Mouse (Mus musculus) heart, postnatal 10 days (tissue): ENCODE measurements around the gene Scnn1a. TPM values are rescaled to one million over a fixed set of nuclear protein-coding genes. Genes with fewer than 3 reads are reported as not detected.

ENCODE experiments used
- DNase-seq, 2 experiments: peaks; one replicate each; pipeline ENCODE4 v3.0.0; 2021
- intact Hi-C: fragments of 180-260 bp; cut with DNase I; formaldehyde crosslinking; loops from one replicate; pipeline ENCODE4 v1.15.1; 2025
- total RNA-seq, 2 experiments: library from RNA; stranded (reverse); gene quantifications; 2 replicates each; pipeline ENCODE4 v1.2.3; 2021

Scnn1a gene
- total RNA-seq, 2 experiments from 2014 or later: 0.97 to 0.98 TPM

GRCm38 (mm10) chr6:125307091-125307490 is 13.4 kb upstream of the Scnn1a start:
- intact Hi-C loops: no loop called here
- no peak for DNase-seq

GRCm38 (mm10) chr6:125308921-125309320 is 11.5 kb upstream of the Scnn1a start:
- intact Hi-C loops: no loop called here
- DNase-seq: no peak

GRCm38 (mm10) chr6:125309406-125309805 is 11.1 kb upstream of the Scnn1a start:
- DNase-seq: no peak
- intact Hi-C loops: no loop called here

GRCm38 (mm10) chr6:125312171-125312570 is 8.3 kb upstream of the Scnn1a start:
- no peak for DNase-seq
- intact Hi-C loops: loop anchor here (2.0 kb wide), 2 partner anchors 37 to 53 kb away; partner anchors contain the start of gene Tnfrsf1a

- peak in 1 of 2 experiments; percentile 37 for DNase-seq
- intact Hi-C loops: loop anchor here (2.0 kb wide), 2 partner anchors 36 to 52 kb away; partner anchors contain the start of gene Tnfrsf1a
These were observed 7.7 kb upstream of the Scnn1a start for GRCm38 (mm10) chr6:125312581-125313355.

GRCm38 (mm10) chr6:125313546-125314230 is 6.8 kb upstream of the Scnn1a start, which contains the start of gene Ltbr:
TSS of gene Ltbr (minus strand) at chr6:125313885.
- intact Hi-C loops: loop anchor here (2.0 kb wide), 2 partner anchors 35 to 51 kb away; partner anchors contain the start of gene Tnfrsf1a
- peak; percentile 90 to 93 for DNase-seq

- no peak for DNase-seq
- intact Hi-C loops: no loop called here
These were observed 6.3 kb upstream of the Scnn1a start for GRCm38 (mm10) chr6:125314231-125314563.

- intact Hi-C loops: no loop called here
These were observed 5.7 kb upstream of the Scnn1a start for GRCm38 (mm10) chr6:125314746-125315145.

GRCm38 (mm10) chr6:125317077-125317476 is 3.4 kb upstream of the Scnn1a start:
- intact Hi-C loops: no loop called here
- DNase-seq: no peak

More at GRCm38 (mm10) chr6:125314746-125315145, 5.7 kb upstream of the Scnn1a start:
- no peak for DNase-seq

GRCm38 (mm10) chr6:125318981-125319918 is 1.2 kb upstream of the Scnn1a start:
- intact Hi-C loops: no loop called here
- no peak for DNase-seq

- DNase-seq: no peak
These were observed 551 bp upstream of the Scnn1a start for GRCm38 (mm10) chr6:125319919-125320296.

GRCm38 (mm10) chr6:125321114-125321855 is 826 bp downstream of the Scnn1a start:
- intact Hi-C loops: no loop called here
- DNase-seq: no peak

More at GRCm38 (mm10) chr6:125319919-125320296, 551 bp upstream of the Scnn1a start:
- intact Hi-C loops: no loop called here

GRCm38 (mm10) chr6:125322794-125323193 is 2.3 kb downstream of the Scnn1a start:
- no peak for DNase-seq
- intact Hi-C loops: no loop called here

- intact Hi-C loops: no loop called here
- DNase-seq: no peak
These were observed 3.1 kb downstream of the Scnn1a start for GRCm38 (mm10) chr6:125323547-125323946.

GRCm38 (mm10) chr6:125325337-125325736 is 4.9 kb downstream of the Scnn1a start:
- no peak for DNase-seq
- intact Hi-C loops: no loop called here

GRCm38 (mm10) chr6:125328243-125328642 is 7.8 kb downstream of the Scnn1a start:
- intact Hi-C loops: loop anchor here (2.0 kb wide), 1 partner anchor 35 kb away; no protein-coding TSS in a partner anchor
- DNase-seq: peak; percentile 46 to 63

- intact Hi-C loops: loop anchor here (2.0 kb wide), 1 partner anchor 24 kb away; no protein-coding TSS in a partner anchor
- DNase-seq: peak; percentile 94
These were observed 10.3 kb downstream of the Scnn1a start for GRCm38 (mm10) chr6:125330626-125331326.

- DNase-seq: no peak
- intact Hi-C loops: no loop called here
These were observed 12.8 kb downstream of the Scnn1a start for GRCm38 (mm10) chr6:125333112-125333899.
